Mouse (Mus musculus) granulocyte monocyte progenitor cell, adult 5-6 weeks (primary cell): ENCODE measurements around the gene A4gnt. TPM values are rescaled to one million over a fixed set of nuclear protein-coding genes. Genes with fewer than 3 reads are reported as not detected.
A peak's percentile ranks its signal among the peaks of the same experiment; 100 is the strongest.
"Not testable (repeated sequence)": the region's sequence is repeated elsewhere in the genome, so short reads cannot be mapped to it uniquely, and the experiment has no call there.

Source experiments
- ATAC-seq: replicated peaks from 2 replicates; pipeline ENCODE4 v1.8.0; 2016; ENCODE audit warnings: mild to moderate bottlenecking, moderate TSS enrichment, inconsistent platforms; ENCODE audit not compliant: poor library complexity, severe bottlenecking
- total RNA-seq, 2 experiments: library from RNA; stranded (forward) in 1 of 2; stranded (reverse) in 1 of 2; fragments of 200-712, 200-1000 nt in 1 of 2; fragments of >200 nt in 1 of 2; fragmentation: Nextera tagmentation in 1 of 2; gene quantifications; 2 replicates each; pipeline ENCODE4 v1.2.3; 2014 to 2017

Gene A4gnt
- total RNA-seq (2014; fragmentation: Nextera tagmentation): not detected in 2 replicates
- total RNA-seq (2017): not detected in 2 replicates

GRCm38 (mm10) chr9:99612202-99612601 is at the start of gene A4gnt:
TSS of gene A4gnt (plus strand) at chr9:99612502.
- no peak for ATAC-seq

GRCm38 (mm10) chr9:99563714-99564113 is 48.6 kb upstream of the A4gnt start:
- ATAC-seq: peak; percentile 89

GRCm38 (mm10) chr9:99568023-99568346 is 44.3 kb upstream of the A4gnt start:
- ATAC-seq: peak; percentile 6

- ATAC-seq: peak; percentile 94
These were observed 43.8 kb upstream of the A4gnt start, which contains the start of gene Armc8 for GRCm38 (mm10) chr9:99568347-99569070. TSS of gene Armc8 (minus strand) at chr9:99568899.

- no peak for ATAC-seq
These were observed 43.3 kb upstream of the A4gnt start for GRCm38 (mm10) chr9:99569071-99569397.

- peak; percentile 98 for ATAC-seq
These were observed 36.4 kb upstream of the A4gnt start, which contains the start of gene Dbr1 for GRCm38 (mm10) chr9:99575677-99576480. TSS of gene Dbr1 (plus strand) at chr9:99575799.

GRCm38 (mm10) chr9:99580655-99581054 is 31.6 kb upstream of the A4gnt start:
- ATAC-seq: peak; percentile 69

GRCm38 (mm10) chr9:99587505-99588202 is 24.6 kb upstream of the A4gnt start:
- peak; percentile 62; the same call in 1 of the 2 replicates for ATAC-seq

- ATAC-seq: peak; percentile 85
These were observed 21.2 kb upstream of the A4gnt start for GRCm38 (mm10) chr9:99591144-99591543.

GRCm38 (mm10) chr9:99599127-99599526 is 13.2 kb upstream of the A4gnt start:
- ATAC-seq: not testable (repeated sequence)

- ATAC-seq: no peak
These were observed 8.7 kb upstream of the A4gnt start for GRCm38 (mm10) chr9:99603566-99603965.

GRCm38 (mm10) chr9:99619688-99620087 is 7.4 kb downstream of the A4gnt start:
- no peak for ATAC-seq

- no peak for ATAC-seq
These were observed 7.9 kb downstream of the A4gnt start for GRCm38 (mm10) chr9:99620196-99620595.

GRCm38 (mm10) chr9:99622034-99622433 is 9.7 kb downstream of the A4gnt start:
- no peak for ATAC-seq

GRCm38 (mm10) chr9:99622966-99623365 is 10.7 kb downstream of the A4gnt start:
- no peak for ATAC-seq

- ATAC-seq: no peak
These were observed 11.8 kb downstream of the A4gnt start for GRCm38 (mm10) chr9:99624117-99624516.

- ATAC-seq: no peak
These were observed 16.3 kb downstream of the A4gnt start for GRCm38 (mm10) chr9:99628581-99628980.

GRCm38 (mm10) chr9:99629281-99630011 is 17.1 kb downstream of the A4gnt start, which contains the start of gene Dzip1l:
TSS of gene Dzip1l (plus strand) at chr9:99629496.
- ATAC-seq: peak; percentile 37; the same call in 1 of the 2 replicates

GRCm38 (mm10) chr9:99630071-99630470 is 17.8 kb downstream of the A4gnt start:
- no peak for ATAC-seq

- ATAC-seq: no peak; the same call in 1 of the 2 replicates
These were observed 18.3 kb downstream of the A4gnt start for GRCm38 (mm10) chr9:99630528-99631125.
